Mouse (Mus musculus) limb, embryonic 14.5 days (tissue): Measurements from ENCODE around the gene Tmem255b. TPM values are rescaled to one million over a fixed set of nuclear protein-coding genes. Genes with fewer than 3 reads are reported as not detected.

Experiments used
- ATAC-seq: fragments of 200-750 bp; cut with Nextera tagmentation; 2 replicates; pipeline ENCODE4 v1.8.0; 2017; ENCODE audit warnings: low read depth, moderate number of reproducible peaks, moderate TSS enrichment; ENCODE audit not compliant: low FRiP score
- DNase-seq: peaks from one replicate; pipeline ENCODE4 v3.0.0-alpha.2; 2015; ENCODE audit warnings: low spot score
- H3K27ac ChIP-seq: fragments of 300-500 bp; sonication (generic); replicated peaks from 2 replicates; pipeline ENCODE4 v1.5.1; 2014; ENCODE audit warnings: low read depth, mild to moderate bottlenecking, low read length, moderate library complexity, mixed read lengths
- H3K27me3 ChIP-seq: fragments of 300-500 bp; sonication (generic); 2 replicates; pipeline ENCODE4 v1.6.1; 2014; ENCODE audit warnings: low read length, mixed read lengths; ENCODE audit not compliant: control insufficient read depth, insufficient read depth
- H3K36me3 ChIP-seq: fragments of 300-500 bp; sonication (generic); 2 replicates; pipeline ENCODE4 v1.6.1; 2014; ENCODE audit warnings: mild to moderate bottlenecking, low read length, moderate library complexity, mixed read lengths; ENCODE audit not compliant: control insufficient read depth, insufficient read depth
- H3K4me1 ChIP-seq: fragments of 300-500 bp; sonication (generic); 2 replicates; pipeline ENCODE4 v1.6.1; 2014; ENCODE audit warnings: antibody characterized with exemption, low read length, mixed read lengths; ENCODE audit not compliant: control insufficient read depth, insufficient read depth
- H3K4me2 ChIP-seq: fragments of 300-500 bp; sonication (generic); replicated peaks from 2 replicates; pipeline ENCODE4 v1.6.1; 2014; ENCODE audit warnings: low read depth, mild to moderate bottlenecking, low read length, moderate library complexity; ENCODE audit not compliant: severe bottlenecking
- H3K4me3 ChIP-seq: fragments of 300-500 bp; sonication (generic); replicated peaks from 2 replicates; pipeline ENCODE4 v1.5.1; 2014; ENCODE audit warnings: low read length
- H3K9ac ChIP-seq: fragments of 300-500 bp; sonication (generic); 2 replicates; pipeline ENCODE4 v1.6.1; 2014; ENCODE audit warnings: mild to moderate bottlenecking, low read depth, low read length, moderate library complexity; ENCODE audit not compliant: severe bottlenecking
- H3K9me3 ChIP-seq: fragments of 300-500 bp; sonication (generic); 2 replicates; pipeline ENCODE4 v1.6.1; 2016; ENCODE audit warnings: low read length; ENCODE audit not compliant: control insufficient read depth
- POLR2A ChIP-seq: fragments of 200-500 bp; IDR thresholded peaks from 2 replicates; pipeline ENCODE4 v1.8.0; 2012; ENCODE audit warnings: inconsistent platforms, mild to moderate bottlenecking, moderate library complexity, borderline replicate concordance; ENCODE audit not compliant: insufficient read depth, insufficient read length; ENCODE audit errors: extremely low read depth
- WGBS: fragments of 180-500 bp; shearing (Covaris S2); extraction: QIAGEN DNeasy Blood & Tissue Kit; methylation state at CpG from one replicate; pipeline ENCODE4 v1.1.7; 2014; 5-methylcytosine and 5-hydroxymethylcytosine counted together
- polyA plus RNA-seq, 2 experiments: library from polyadenylated mRNA; depleted of rRNA in 1 of 2; stranded (reverse) in 1 of 2; unstranded in 1 of 2; fragments of >200 nt; fragmentation: Nextera tagmentation in 1 of 2; extraction: Ambion mirVana in 1 of 2; gene quantifications; 2 replicates each; pipeline versions ENCODE4 v1.2.1 to v1.2.3; 2012 to 2014

The Tmem255b gene
- polyA plus RNA-seq, 2 experiments = 0.70 to 0.74 TPM

DNA sequence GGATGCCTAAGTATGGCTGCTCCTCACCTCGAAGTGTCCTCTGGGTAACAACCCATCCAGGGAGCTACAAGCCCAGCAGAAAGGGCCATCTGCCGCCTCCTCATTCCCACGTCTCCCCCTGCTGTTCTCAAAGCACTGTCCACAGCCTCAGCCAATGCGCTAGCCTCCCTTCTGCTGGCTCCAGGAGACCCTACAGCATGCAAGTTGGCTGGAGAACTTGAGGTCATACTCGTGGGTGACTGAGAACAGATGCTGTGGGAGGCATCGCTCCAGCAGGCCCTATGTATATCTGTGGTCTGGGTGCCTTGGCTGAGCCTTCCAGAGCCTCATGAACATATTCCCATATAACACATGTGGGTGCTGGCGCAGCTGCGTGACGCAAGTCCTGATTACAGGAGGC is 33.7 kb downstream of the Tmem255b start:
- no peak overlapping the region for H3K9ac ChIP-seq
- no peak for TF ChIP-seq POLR2A
- peaks cover 8% of the 10 kb centered on the region for H3K4me1 ChIP-seq
- no peak for DNase-seq
- H3K4me2 ChIP-seq = no peak overlapping the region
- no peak overlapping the region for H3K27ac ChIP-seq
- 85% methylated on average over 9 of the region's 9 CpGs for WGBS
- H3K9me3 ChIP-seq = no peaks in the 10 kb centered on the region
- no peak for ATAC-seq
- H3K4me3 ChIP-seq = no peak overlapping the region
- no peaks in the 10 kb centered on the region for H3K27me3 ChIP-seq
- H3K36me3 ChIP-seq = no peaks in the 10 kb centered on the region

DNA sequence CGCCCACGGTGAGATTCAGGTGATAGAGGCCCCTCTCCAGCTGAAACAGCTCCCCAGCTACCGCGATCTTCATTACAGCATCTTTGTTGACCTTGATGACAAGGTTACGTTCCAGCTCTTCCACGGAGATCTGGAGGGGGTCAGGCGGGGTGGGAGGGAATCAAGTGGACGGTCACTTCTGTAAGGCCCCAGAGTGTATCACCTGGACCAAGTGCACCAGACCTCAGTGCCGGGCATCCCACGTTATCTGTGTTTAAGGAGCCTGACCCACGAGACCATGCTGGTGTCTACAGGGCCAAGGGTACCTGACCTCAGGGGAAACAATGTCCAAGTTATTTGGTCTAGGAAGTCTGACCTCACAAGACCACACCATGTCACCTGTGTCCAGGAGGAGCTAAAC is 36.5 kb downstream of the Tmem255b start:
- H3K4me3 ChIP-seq = no peak overlapping the region
- ATAC-seq = no peak
- H3K9ac ChIP-seq = no peak overlapping the region
- no peaks in the 10 kb centered on the region for H3K9me3 ChIP-seq
- no peaks in the 10 kb centered on the region for H3K27me3 ChIP-seq
- H3K4me2 ChIP-seq = no peak overlapping the region
- no peak for DNase-seq
- WGBS = 90% methylated on average over 11 of the region's 11 CpGs
- no peak for TF ChIP-seq POLR2A
- no peak overlapping the region for H3K27ac ChIP-seq
- H3K36me3 ChIP-seq = no peaks in the 10 kb centered on the region
- H3K4me1 ChIP-seq = peaks cover 8% of the 10 kb centered on the region

DNA sequence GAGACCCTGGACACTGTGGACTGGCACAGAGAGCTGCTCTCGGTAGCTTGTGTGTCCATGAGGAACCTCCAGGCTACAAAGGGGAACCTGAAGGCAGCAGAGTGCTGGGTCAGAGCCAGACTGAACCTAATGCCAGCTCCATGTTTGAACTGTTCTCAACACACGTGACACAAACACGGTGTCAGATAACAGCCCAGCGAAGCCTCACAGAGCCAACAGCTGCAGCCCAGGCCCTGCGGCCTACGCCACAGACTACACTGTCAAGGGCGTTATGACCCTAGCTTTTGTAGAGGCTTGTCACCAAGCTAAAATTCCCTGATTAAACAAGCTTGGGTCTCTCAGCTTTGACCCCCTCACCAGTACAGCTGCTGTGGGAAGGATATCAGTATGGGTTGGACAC is 37.3 kb downstream of the Tmem255b start:
- ATAC-seq (peak; percentile 88), DNase-seq (peak; percentile 69)
- Histone ChIP-seq H3K27me3 (no peaks in the 10 kb centered on the region), H3K9me3 (no peaks in the 10 kb centered on the region), H3K27ac (no peak overlapping the region), H3K4me1 (peaks cover 8% of the 10 kb centered on the region), H3K9ac (no peak overlapping the region), H3K4me2 (no peak overlapping the region), H3K4me3 (no peak overlapping the region), H3K36me3 (no peaks in the 10 kb centered on the region)
- whole genome bisulfite sequencing = 42% methylated on average over 7 of the region's 7 CpGs
- no peak for TF ChIP-seq POLR2A

DNA sequence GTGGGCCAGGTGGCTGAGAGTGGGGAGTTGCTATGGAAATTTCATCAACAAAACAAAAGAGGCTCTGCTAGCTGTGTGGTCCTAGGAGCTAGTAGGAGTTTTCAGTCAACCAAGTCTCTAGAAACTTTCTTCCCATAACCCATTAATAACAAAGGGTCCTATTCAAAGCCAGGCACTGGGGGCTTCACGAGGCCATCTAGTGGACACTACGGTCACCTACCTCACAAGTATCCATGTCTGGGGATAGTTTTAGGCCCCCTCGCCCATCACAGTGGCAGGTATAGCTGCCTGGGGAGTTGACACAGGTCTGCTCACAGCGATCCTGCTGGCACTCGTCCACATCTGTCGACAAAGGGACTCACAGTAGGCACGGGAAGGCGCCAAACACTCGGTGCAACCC is 40.9 kb downstream of the Tmem255b start:
- DNase-seq (no peak), ATAC-seq (no peak)
- H3K27me3 ChIP-seq = no peaks in the 10 kb centered on the region
- no peak overlapping the region for H3K4me3 ChIP-seq
- H3K27ac ChIP-seq = no peak overlapping the region
- H3K4me1 ChIP-seq = peaks cover 8% of the 10 kb centered on the region
- H3K9me3 ChIP-seq = no peaks in the 10 kb centered on the region
- 76% methylated on average over 9 of the region's 9 CpGs for WGBS
- no peak overlapping the region for H3K9ac ChIP-seq
- no peak for TF ChIP-seq POLR2A
- H3K4me2 ChIP-seq = no peak overlapping the region
- no peaks in the 10 kb centered on the region for H3K36me3 ChIP-seq

DNA sequence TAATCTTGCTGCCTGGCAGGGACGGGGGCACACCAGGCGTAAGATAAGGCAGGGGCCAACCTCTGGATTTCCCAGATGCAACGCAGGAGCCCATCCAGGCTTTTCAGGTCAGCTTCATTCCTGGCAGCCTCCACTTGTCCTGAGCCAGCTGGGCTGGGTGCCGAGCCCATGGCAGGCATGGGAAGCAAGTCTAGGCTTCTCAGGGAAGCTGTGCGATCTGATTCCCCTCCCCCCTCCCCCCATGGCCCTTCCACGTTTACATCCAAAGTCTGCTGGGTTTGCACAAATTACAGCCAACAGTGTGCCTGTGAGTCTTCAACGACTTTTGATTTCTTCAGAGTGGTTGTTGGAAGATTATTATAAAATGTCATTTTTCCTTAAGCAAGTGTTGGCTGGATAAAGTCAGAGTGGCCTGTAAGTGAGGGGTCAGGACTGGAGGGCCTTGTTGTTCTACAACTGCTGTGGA is 46.1 kb downstream of the Tmem255b start:
- no peaks in the 10 kb centered on the region for H3K27me3 ChIP-seq
- no peaks in the 10 kb centered on the region for H3K36me3 ChIP-seq
- 71% methylated on average over 7 of the region's 7 CpGs for WGBS
- H3K9me3 ChIP-seq = no peaks in the 10 kb centered on the region
- H3K9ac ChIP-seq = no peak overlapping the region
- no peak overlapping the region for H3K27ac ChIP-seq
- no peaks in the 10 kb centered on the region for H3K4me1 ChIP-seq
- DNase-seq = no peak
- TF ChIP-seq POLR2A = no peak
- no peak overlapping the region for H3K4me2 ChIP-seq
- no peak for ATAC-seq
- no peak overlapping the region for H3K4me3 ChIP-seq

DNA sequence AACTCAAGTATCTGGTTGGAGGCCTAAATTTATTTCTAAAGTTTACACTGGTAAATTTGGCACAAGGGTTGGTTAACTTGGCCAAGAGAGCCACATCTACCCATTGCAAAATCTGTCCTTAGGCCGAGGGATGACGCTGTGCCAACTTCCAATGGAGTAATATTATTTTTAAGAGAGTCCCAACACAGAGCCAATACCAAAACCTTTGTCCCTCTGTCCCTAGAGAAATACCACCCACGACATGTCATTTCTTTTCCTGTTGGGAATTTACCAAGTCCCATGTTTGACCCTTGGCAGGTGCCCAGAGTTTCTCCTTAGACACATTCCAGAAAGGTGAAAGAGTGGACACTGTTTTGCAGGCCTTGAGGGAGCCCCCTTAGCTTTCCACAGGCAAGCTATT is 46.6 kb downstream of the Tmem255b start:
- Histone ChIP-seq H3K4me3 (no peak overlapping the region), H3K9me3 (no peaks in the 10 kb centered on the region), H3K27me3 (no peaks in the 10 kb centered on the region), H3K4me2 (no peak overlapping the region), H3K36me3 (no peaks in the 10 kb centered on the region), H3K27ac (no peak overlapping the region), H3K4me1 (no peaks in the 10 kb centered on the region), H3K9ac (no peak overlapping the region)
- ATAC-seq (no peak), DNase-seq (no peak)
- 87% methylated on average over 3 of the region's 3 CpGs for WGBS
- TF ChIP-seq POLR2A = no peak
